Mouse (Mus musculus) lung, postnatal 0 days (tissue): ENCODE measurements at regions not wholly inside any gene's neighbourhood (a gene's known extent, or its start where the extent isn't known, plus 50 kb on each side); places are given as distances from the start of the nearest gene placed in this dataset.

Experiments used
- CTCF ChIP-seq: IDR thresholded peaks from 2 replicates; pipeline ENCODE4 v1.5.1; 2016; ENCODE audit warnings: antibody characterized with exemption, mild to moderate bottlenecking
- EP300 ChIP-seq: IDR thresholded peaks from 2 replicates; pipeline ENCODE4 v1.6.1; 2016; ENCODE audit warnings: antibody characterized with exemption, mild to moderate bottlenecking, control low read depth

DNA sequence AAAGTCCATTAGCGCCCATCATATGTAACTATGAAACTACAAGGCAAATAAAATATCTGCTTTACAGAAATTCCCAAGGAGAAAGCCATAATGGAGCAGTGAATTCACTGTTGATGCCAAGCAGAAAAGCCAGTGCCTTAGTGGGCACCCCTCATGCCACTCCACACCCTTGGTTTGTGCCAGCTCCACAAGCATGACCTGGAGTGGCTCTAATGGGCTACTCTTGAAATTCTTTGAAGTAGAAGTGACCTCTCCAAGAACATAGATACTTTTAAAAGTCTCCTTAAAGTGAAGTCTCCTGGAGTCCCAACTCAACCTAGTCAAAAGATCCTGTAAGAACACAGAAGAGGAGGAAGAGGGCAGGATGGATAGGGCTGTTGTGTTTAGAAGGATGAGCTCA, 593.8 kb upstream of the Adamts9 start:
- TF ChIP-seq CTCF (no peak), EP300 (peak; percentile 68)
